Mouse (Mus musculus): ENCODE data around the gene Tnfrsf18. TPM values are rescaled to one million over a fixed set of nuclear protein-coding genes. Genes with fewer than 3 reads are reported as not detected.

Gene Tnfrsf18
- 1.1 and 1.6 TPM in 2 replicates for polyA plus RNA-seq (2015; fragmentation: Nextera tagmentation; extraction: Ambion mirVana)

- Histone ChIP-seq H3K4me2 (replicated peaks) (no peak within 1 kb of the TSS), H3K9me3 (no peaks in the 10 kb centered on the region), H3K4me3 (replicated peaks) (no peak within 1 kb of the TSS), H3K4me1 (replicated peaks) (peaks cover 14% of the 10 kb centered on the region), H3K27ac (no peak within 1 kb of the TSS), H3K9ac (no peak within 1 kb of the TSS), H3K27me3 (replicated peaks) (no peaks in the 10 kb centered on the region), H3K36me3 (0 out of 2 replicates have a peak, but pooled peaks cover 2% of the 10 kb centered on the region)
- no peak for ATAC-seq
- WGBS = 33% methylated on average over 4 of the region's 4 CpGs
Measured at GRCm38 (mm10) chr4:156026013-156026412, at the start of gene Tnfrsf18. TSS of gene Tnfrsf18 (plus strand) at chr4:156026164.

DNA sequence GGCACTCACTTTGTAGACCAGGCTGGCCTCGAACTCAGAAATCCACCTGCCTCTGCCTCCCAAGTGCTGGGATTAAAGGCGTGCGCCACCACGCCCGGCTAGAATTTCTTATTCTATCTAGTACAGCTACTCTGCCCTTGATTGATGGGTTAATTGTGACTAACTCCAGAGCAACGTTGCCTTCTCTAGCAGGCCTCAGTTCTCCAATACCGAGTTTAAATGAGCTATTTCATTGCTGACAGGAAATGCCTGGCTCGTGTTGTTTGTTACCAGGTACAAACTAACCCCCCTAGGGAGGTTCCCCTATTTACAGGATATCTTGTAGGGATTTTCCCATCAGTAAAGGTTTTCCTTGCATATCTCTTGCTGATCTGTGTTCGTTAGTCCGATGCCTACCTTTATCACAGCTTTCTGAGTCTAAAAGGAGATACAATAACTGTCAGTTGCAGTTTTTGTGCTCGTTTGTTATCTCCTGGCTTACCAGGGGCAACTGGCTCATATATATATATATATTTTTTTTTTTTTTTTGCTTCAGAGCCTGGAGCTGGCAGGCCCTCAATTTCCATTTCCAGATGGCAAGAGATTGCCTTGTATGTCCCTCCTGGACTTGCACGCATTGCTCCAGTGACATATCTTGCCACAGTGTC lies 44.4 kb upstream of the Tnfrsf18 start:
- H3K27ac ChIP-seq = no peak overlapping the region
- H3K9me3 ChIP-seq = no peaks in the 10 kb centered on the region
- WGBS = 75% methylated on average over 12 of the region's 12 CpGs
- ATAC-seq = no peak
- no peak overlapping the region for H3K4me2 ChIP-seq (replicated peaks)
- no peak overlapping the region for H3K9ac ChIP-seq
- no peaks in the 10 kb centered on the region for H3K36me3 ChIP-seq
- no peaks in the 10 kb centered on the region for H3K27me3 ChIP-seq (replicated peaks)
- H3K4me3 ChIP-seq (replicated peaks) = no peak overlapping the region
- no peaks in the 10 kb centered on the region for H3K4me1 ChIP-seq (replicated peaks)

DNA sequence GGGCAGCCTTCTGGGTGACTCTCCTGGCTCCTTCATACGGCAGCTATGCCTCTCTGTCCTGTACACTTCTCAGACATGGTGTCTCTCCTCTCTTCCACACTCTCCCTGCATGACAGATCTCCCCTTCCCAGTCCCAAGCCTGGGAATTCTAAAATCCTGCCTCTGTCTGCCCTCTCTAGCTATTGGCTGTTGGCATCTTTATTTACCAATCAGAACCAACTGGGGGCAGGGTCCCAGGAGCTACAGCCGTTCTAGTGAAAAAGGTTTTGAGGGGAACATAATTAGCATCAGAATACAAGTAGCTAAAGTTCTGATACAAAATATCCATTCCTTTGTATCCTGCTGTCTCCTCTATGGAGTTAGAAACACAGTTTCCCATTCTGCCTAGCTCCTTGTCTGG lies 42.2 kb upstream of the Tnfrsf18 start:
- no peaks in the 10 kb centered on the region for H3K4me1 ChIP-seq (replicated peaks)
- no peaks in the 10 kb centered on the region for H3K27me3 ChIP-seq (replicated peaks)
- no peak overlapping the region for H3K27ac ChIP-seq
- no peak for ATAC-seq
- H3K9ac ChIP-seq = 0 out of 2 replicates have a peak overlapping the region, but pooled peaks have one; percentile 15
- H3K36me3 ChIP-seq = no peaks in the 10 kb centered on the region
- H3K4me2 ChIP-seq (replicated peaks) = no peak overlapping the region
- WGBS = 19% methylated on average over 2 of the region's 2 CpGs
- no peaks in the 10 kb centered on the region for H3K9me3 ChIP-seq
- H3K4me3 ChIP-seq (replicated peaks) = no peak overlapping the region

- 81% methylated on average over 22 of the region's 22 CpGs for WGBS
- no peak for ATAC-seq
- Histone ChIP-seq H3K36me3 (no peaks in the 10 kb centered on the region), H3K27ac (peak overlapping the region; percentile 97; the same call in 1 of the 2 replicates), H3K9ac (peak overlapping the region; percentile 85), H3K27me3 (replicated peaks) (no peaks in the 10 kb centered on the region), H3K4me1 (replicated peaks) (peaks cover 20% of the 10 kb centered on the region), H3K4me3 (replicated peaks) (peak overlapping the region; percentile 94), H3K9me3 (no peaks in the 10 kb centered on the region), H3K4me2 (replicated peaks) (peak overlapping the region; percentile 93)
Measured at GRCm38 (mm10) chr4:155991211-155991907, 34.6 kb upstream of the Tnfrsf18 start.

- H3K27me3 ChIP-seq (replicated peaks) = no peaks in the 10 kb centered on the region
- H3K27ac ChIP-seq = peak overlapping the region; percentile 97
- WGBS = 23% methylated on average over 37 of the region's 37 CpGs
- ATAC-seq = no peak; the same call in 1 of the 2 replicates
- peaks cover 20% of the 10 kb centered on the region for H3K4me1 ChIP-seq (replicated peaks)
- peaks cover 4% of the 10 kb centered on the region; the same call in 1 of the 2 replicates for H3K36me3 ChIP-seq
- H3K9ac ChIP-seq = peak overlapping the region; percentile 85
- H3K4me2 ChIP-seq (replicated peaks) = peak overlapping the region; percentile 93
- peak overlapping the region; percentile 94 for H3K4me3 ChIP-seq (replicated peaks)
- no peaks in the 10 kb centered on the region for H3K9me3 ChIP-seq
Measured at GRCm38 (mm10) chr4:155991908-155992230, 34.1 kb upstream of the Tnfrsf18 start.

GRCm38 (mm10) chr4:155992241-155992905 lies 33.6 kb upstream of the Tnfrsf18 start, which contains the start of the genes B3galt6 and Sdf4:
TSS of gene B3galt6 (minus strand) at chr4:155992649.
TSS of gene Sdf4 (plus strand) at chr4:155992872.
- H3K9ac ChIP-seq = peak within 1 kb of the TSS; percentile 89
- H3K36me3 ChIP-seq = peaks cover 6% of the 10 kb centered on the region
- peak within 1 kb of the TSS; percentile 97 for H3K27ac ChIP-seq
- H3K9me3 ChIP-seq = no peaks in the 10 kb centered on the region
- WGBS = under 1% methylated on average over 99 of the region's 99 CpGs
- H3K4me2 ChIP-seq (replicated peaks) = peak within 1 kb of the TSS; percentile 93
- H3K4me3 ChIP-seq (replicated peaks) = peak within 1 kb of the TSS; percentile 94
- H3K27me3 ChIP-seq (replicated peaks) = no peaks in the 10 kb centered on the region
- ATAC-seq = peak; percentile 89
- peaks cover 20% of the 10 kb centered on the region for H3K4me1 ChIP-seq (replicated peaks)

GRCm38 (mm10) chr4:155992906-155993547 lies 32.9 kb upstream of the Tnfrsf18 start:
- peak; percentile 88 for ATAC-seq
- peaks cover 20% of the 10 kb centered on the region for H3K4me1 ChIP-seq (replicated peaks)
- no peaks in the 10 kb centered on the region for H3K27me3 ChIP-seq (replicated peaks)
- H3K9me3 ChIP-seq = no peaks in the 10 kb centered on the region
- peak overlapping the region; percentile 60 for H3K4me2 ChIP-seq (replicated peaks)
- peak overlapping the region; percentile 89 for H3K9ac ChIP-seq
- H3K27ac ChIP-seq = peak overlapping the region; percentile 94
- peak overlapping the region; percentile 94 for H3K4me3 ChIP-seq (replicated peaks)
- peaks cover 12% of the 10 kb centered on the region for H3K36me3 ChIP-seq
- WGBS = under 1% methylated on average over 70 of the region's 70 CpGs

DNA sequence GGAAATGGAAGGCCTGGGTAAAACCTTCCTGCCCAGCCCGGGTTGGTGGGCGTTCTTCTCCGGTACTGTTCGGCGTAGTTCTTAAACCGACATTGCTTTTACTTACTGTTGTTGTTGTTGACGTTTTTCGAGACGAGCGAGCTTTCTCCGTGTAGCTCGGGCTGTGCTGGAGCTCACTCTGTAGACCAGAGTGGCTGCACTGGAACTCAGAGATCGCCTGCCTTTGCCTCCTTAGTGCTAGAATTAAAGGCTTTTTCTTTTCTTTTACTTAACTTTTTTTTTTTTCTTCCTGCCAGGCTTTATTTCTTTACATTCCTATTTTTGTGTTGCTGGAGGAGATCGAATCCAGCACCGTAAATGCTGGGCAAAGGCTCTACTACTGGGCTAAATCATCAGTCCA lies 32.4 kb upstream of the Tnfrsf18 start:
- Histone ChIP-seq H3K4me3 (replicated peaks) (peak overlapping the region; percentile 94), H3K4me1 (replicated peaks) (peaks cover 20% of the 10 kb centered on the region), H3K27ac (peak overlapping the region; percentile 94), H3K36me3 (peaks cover 14% of the 10 kb centered on the region), H3K9me3 (no peaks in the 10 kb centered on the region), H3K27me3 (replicated peaks) (no peaks in the 10 kb centered on the region), H3K4me2 (replicated peaks) (peak overlapping the region; percentile 60), H3K9ac (peak overlapping the region; percentile 89)
- 4% methylated on average over 15 of the region's 15 CpGs for WGBS
- no peak for ATAC-seq

DNA sequence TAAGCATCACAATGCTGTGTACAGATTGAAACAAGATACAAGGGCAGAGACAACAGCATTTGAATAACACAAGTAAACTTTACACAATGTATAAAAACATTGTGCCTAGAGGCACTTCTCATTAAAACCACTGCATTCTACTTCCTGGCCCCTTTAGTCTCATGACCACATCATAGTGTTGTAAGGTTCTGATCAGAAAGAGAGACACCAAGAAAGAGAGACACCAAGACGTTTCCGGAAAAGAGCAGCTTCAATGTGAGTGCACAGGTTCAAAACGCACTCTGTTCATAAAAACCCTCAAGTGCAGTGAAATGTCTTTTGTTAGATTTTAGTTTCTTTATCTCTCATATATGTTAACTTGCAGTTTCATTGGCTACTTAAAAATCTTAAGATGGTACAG lies 21.9 kb upstream of the Tnfrsf18 start:
- Histone ChIP-seq H3K4me3 (replicated peaks) (no peak overlapping the region), H3K9ac (no peak overlapping the region), H3K9me3 (no peaks in the 10 kb centered on the region), H3K4me1 (replicated peaks) (no peaks in the 10 kb centered on the region), H3K27ac (no peak overlapping the region), H3K36me3 (peaks cover 64% of the 10 kb centered on the region), H3K4me2 (replicated peaks) (no peak overlapping the region), H3K27me3 (replicated peaks) (no peaks in the 10 kb centered on the region)
- ATAC-seq = no peak
- WGBS = 96% methylated on average over 3 of the region's 3 CpGs

GRCm38 (mm10) chr4:156008369-156008768 lies 17.6 kb upstream of the Tnfrsf18 start:
- Histone ChIP-seq H3K36me3 (peaks cover 57% of the 10 kb centered on the region), H3K4me2 (replicated peaks) (no peak overlapping the region), H3K27ac (no peak overlapping the region), H3K9ac (no peak overlapping the region), H3K27me3 (replicated peaks) (no peaks in the 10 kb centered on the region), H3K4me3 (replicated peaks) (no peak overlapping the region), H3K9me3 (no peaks in the 10 kb centered on the region), H3K4me1 (replicated peaks) (no peaks in the 10 kb centered on the region)
- no peak for ATAC-seq
- WGBS = 92% methylated on average over 4 of the region's 4 CpGs

GRCm38 (mm10) chr4:156013637-156014036 lies 12.3 kb upstream of the Tnfrsf18 start, which contains the start of gene Tnfrsf4:
TSS of gene Tnfrsf4 (plus strand) at chr4:156013843.
- WGBS = 78% methylated on average over 8 of the region's 8 CpGs
- Histone ChIP-seq H3K27ac (no peak within 1 kb of the TSS), H3K27me3 (replicated peaks) (no peaks in the 10 kb centered on the region), H3K9ac (no peak within 1 kb of the TSS), H3K9me3 (no peaks in the 10 kb centered on the region), H3K4me1 (replicated peaks) (no peaks in the 10 kb centered on the region), H3K4me3 (replicated peaks) (no peak within 1 kb of the TSS), H3K36me3 (peaks cover 32% of the 10 kb centered on the region), H3K4me2 (replicated peaks) (no peak within 1 kb of the TSS)
- ATAC-seq = peak; percentile 16; the same call in 1 of the 2 replicates

DNA sequence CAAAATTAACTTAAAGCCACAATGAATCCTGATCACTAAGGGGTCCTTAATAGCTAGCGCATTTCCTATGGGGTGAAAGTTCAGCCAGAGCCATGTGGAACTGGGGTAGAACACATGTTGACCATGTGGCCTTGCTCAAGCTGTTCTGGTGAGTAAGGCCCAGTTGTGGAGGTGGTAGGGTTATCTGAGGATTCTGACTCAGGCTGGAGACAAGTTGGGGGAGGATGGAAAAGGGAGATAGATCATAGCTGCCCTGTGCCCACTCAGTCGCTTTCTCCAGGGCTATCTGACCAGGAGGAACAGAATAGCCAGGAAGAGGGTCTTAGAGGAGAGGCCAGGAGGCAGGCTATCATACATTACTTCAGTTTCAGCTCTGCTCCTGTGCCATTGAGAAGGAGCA lies 11.5 kb upstream of the Tnfrsf18 start:
- H3K9ac ChIP-seq = no peak overlapping the region
- no peaks in the 10 kb centered on the region for H3K27me3 ChIP-seq (replicated peaks)
- WGBS = 86% methylated on average over 2 of the region's 2 CpGs
- peaks cover 24% of the 10 kb centered on the region for H3K36me3 ChIP-seq
- H3K4me2 ChIP-seq (replicated peaks) = no peak overlapping the region
- no peak for ATAC-seq
- no peak overlapping the region for H3K4me3 ChIP-seq (replicated peaks)
- H3K4me1 ChIP-seq (replicated peaks) = no peaks in the 10 kb centered on the region
- H3K27ac ChIP-seq = no peak overlapping the region
- H3K9me3 ChIP-seq = no peaks in the 10 kb centered on the region

Data from intestine, embryonic 15.5 days (tissue).